Mouse (Mus musculus): ENCODE measurements around the gene Ilf2.

GRCm38 (mm10) chr3:90515242-90515641 lies 39.3 kb downstream of the Ilf2 start:
- TF ChIP-seq CTCF (IDR thresholded peaks at IDR 0.05; ENCODE audit: borderline replicate concordance, insufficient read depth, low read length) = no peak
- TF ChIP-seq POLR2A (IDR thresholded peaks at IDR 0.05; ENCODE audit: low read depth, low read length) = no peak
